Mouse (Mus musculus) cerebellum, adult 11-12 months (tissue): ENCODE measurements around the gene Trmt44.

Source experiments
- DNase-seq: peaks from one replicate; pipeline ENCODE4 v3.0.0; 2022

Gene Trmt44

DNA sequence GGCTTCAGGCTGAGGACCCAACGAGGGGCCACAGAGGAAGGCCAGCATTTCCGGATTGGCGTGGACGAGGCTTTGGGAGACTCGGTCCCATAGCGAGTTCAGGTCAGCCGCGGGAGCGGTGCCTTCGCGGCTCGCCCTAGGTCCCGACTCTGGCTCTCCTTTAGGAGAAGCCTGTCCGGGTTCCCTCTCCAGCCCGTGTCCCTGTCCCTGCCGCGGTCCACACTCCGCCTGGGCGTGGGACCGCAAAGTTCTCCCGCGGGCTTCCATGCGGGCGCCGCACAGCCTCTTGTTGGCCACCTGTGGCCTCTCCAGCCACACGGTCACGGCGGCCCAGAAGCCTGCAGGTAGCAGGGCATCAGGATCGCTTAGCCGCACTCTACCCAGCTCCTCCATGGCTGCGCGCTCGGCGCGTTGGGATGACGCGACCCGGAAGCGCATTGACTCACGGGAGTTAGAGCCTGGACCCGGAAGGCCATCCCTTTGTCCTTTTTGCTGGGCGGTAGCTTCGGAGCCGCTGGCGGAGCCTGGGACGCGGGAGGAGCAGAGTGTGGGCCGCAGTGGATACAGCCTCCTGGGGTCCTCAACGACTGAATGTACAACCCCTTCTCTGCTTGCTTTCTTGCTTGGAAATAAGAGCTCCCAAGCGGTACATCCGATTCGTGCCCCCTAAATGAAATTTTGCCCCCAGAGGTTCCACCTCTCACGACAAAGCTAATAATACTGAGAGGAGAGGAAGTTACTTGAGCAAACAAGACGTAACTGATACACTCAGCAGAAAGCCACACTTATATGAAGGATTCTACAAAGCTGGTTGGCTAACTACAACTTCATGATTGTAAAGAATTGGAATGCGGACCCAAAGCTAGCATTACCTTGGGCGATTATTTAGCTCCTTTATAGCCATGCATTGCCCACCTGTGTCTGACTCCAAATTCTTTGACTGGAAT is at the start of gene Trmt44:
TSS of gene Trmt44 (minus strand) at position 418 of the 947 bp plus-strand sequence.
- peak; percentile 88 for DNase-seq

- DNase-seq: no peak
Measured at GRCm38 (mm10) chr5:35623831-35624230, 49.0 kb upstream of the Trmt44 start.

- DNase-seq: no peak
Measured at GRCm38 (mm10) chr5:35621114-35621513, 46.2 kb upstream of the Trmt44 start.

DNA sequence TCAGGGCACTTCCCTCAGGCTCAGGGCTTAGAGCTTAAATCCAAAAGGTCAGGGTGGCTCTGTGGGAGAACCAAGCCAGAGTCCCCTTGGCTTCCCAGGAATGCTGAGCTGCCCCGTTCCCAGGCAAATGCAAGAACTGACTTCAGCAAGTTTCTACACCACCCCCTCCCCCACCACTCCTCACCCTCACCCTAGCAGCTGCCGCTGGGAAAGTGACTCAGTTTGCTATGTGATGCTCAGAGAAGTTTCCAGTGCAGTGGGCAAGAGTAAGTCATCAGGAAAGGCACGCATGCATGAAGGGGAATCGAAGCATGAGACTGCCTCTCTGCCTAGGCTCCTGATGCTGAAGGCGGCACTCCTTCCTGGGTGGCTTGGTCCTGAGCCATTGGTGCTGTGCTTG is 42.1 kb upstream of the Trmt44 start:
- DNase-seq: no peak

GRCm38 (mm10) chr5:35612722-35613121 is 37.9 kb upstream of the Trmt44 start:
- DNase-seq: no peak

DNA sequence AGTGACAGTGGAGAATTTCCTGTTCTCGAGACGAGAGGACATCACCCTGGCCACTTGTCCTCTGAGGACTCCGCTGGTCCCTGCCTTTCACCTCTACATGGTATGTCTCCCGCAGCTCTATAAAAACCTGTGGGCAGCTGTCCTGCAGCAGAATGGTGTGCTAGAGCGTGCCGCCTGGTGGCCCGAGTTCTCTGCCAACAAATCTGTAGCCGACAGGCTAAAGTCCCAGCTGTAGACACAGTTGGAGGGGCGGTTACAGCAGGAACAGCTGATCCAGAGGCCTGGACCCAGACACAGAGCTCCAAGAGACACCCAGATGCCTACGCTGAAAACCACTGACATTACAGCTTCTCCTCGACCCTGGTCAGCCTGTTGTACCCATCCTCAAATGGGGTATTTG is 37.0 kb upstream of the Trmt44 start:
- DNase-seq: no peak

GRCm38 (mm10) chr5:35611170-35611569 is 36.3 kb upstream of the Trmt44 start:
- no peak for DNase-seq

GRCm38 (mm10) chr5:35610381-35610780 is 35.5 kb upstream of the Trmt44 start:
- DNase-seq: no peak

DNA sequence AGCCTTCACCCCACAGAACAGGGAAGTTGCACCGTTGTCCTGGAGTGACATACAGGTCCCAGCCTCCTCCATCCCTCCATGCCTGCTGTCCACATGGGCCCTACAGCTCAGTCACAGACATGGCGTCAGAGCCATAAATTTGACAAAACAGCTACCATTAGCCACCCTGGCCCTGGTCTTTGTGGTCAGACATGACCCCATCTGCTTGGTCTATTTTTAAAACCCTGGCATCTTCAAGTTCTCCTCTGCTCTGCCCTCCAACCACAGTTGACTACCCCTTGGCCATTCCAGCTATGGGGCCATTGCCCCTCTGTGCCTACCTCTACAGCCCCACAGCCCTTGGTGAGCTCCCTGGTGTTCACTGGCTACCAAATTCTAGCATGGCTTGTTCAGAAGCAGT is 35.1 kb upstream of the Trmt44 start:
- no peak for DNase-seq

- DNase-seq: no peak
Measured at GRCm38 (mm10) chr5:35609381-35609780, 34.5 kb upstream of the Trmt44 start.

GRCm38 (mm10) chr5:35608559-35608958 is 33.7 kb upstream of the Trmt44 start:
- DNase-seq: no peak

GRCm38 (mm10) chr5:35607784-35608183 is 32.9 kb upstream of the Trmt44 start:
- DNase-seq: peak; percentile 20

DNA sequence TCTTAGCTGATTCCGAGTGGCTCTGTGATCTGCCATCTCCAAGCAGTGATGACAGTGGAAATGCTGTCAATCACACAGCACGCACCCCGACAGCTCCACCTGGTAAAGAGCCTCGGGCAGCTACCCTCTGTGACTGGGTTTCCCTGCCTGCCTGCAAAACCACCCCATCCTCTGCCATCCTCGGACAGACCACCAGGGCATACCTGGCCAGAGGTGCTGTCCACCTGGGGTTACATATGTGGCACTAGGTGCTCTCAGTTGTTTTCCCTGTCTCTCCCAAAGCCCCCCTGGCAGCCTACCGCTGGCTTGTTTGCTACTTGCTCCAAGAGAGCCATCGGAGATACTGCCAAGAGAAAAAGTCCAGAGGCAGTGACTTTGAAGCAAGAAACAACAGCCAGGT is 31.9 kb upstream of the Trmt44 start:
- no peak for DNase-seq

DNA sequence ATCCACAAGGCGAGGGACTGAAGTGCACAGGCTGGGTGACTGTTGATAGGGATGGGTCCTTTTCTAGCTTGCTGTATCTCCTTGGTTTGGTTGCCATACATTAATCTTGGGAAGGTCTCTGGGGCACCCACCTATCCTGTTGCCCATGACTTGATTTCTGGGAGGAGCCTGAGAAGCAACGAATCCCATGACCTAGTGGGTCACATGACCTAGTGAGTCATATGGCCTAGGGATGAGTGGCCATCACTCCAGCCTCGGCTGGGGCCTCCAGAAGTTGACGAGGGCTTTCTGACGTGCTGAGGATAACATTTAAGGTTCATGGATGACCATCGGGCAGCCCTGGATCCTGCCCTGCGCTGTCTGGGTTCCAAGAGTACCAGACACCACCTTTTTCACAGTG is 30.5 kb upstream of the Trmt44 start:
- no peak for DNase-seq

- no peak for DNase-seq
Measured at GRCm38 (mm10) chr5:35601526-35601925, 26.7 kb upstream of the Trmt44 start.

DNA sequence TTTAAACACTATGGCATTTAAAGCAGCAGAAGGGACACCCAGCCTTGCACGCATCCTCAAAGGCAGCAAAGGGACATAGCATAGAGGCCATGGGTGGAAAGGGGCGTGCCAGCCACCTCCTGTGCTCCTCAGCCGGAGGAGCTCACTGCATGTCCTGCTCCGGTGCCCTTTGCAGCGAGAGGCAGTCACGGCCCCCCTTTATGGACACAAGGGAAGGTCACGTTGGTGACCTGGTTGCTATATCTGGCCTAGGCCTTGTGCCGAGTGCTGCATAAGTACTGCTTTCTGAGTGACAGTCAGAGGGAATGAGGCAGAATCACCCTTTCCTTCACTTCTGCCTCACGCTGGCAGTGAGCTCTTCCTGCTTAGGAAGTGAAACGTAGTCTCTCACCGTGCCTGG is 25.4 kb upstream of the Trmt44 start:
- DNase-seq: no peak

GRCm38 (mm10) chr5:35596169-35597160 is 21.6 kb upstream of the Trmt44 start:
- no peak for DNase-seq

DNA sequence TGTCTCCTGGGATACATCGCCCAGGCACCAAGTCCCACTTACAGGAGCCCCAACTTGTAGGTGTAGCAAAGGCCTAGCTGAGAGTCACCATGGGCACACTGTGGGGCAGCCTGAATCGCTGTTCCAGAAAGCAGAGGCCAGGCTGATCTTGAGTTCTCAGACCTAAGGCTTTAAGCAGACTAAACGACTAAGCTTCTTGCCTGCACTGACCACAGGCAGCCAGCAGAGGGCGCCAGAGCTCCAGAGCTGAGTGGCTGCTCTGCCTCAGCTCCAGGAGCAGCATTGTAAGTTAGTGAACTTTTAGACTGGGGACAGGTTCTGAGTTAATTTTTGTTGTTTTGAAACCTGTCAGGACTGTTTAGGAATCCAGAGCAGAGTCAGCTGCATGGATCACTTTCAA is 20.8 kb upstream of the Trmt44 start:
- DNase-seq: peak; percentile 38

- no peak for DNase-seq
Measured at GRCm38 (mm10) chr5:35594768-35595167, 19.9 kb upstream of the Trmt44 start.

DNA sequence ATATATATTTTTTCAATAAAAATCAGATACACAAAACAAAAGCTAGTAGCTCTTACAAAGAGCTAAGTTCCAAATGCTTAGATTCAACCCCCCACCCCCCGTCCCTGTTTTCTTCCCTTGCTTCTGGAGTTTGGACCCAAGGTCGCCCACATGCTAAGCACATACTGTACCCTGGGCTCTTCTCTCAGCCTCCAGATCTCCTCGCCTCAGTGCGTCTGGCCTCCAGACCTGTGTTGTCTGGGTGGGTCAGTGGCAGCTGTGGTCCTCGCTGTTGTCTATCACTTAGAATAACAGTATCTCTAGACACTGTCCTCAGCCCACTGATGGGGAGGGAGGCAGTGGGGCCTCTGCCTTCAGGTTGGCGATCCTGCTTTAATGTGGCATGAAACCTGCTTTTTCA is 18.4 kb upstream of the Trmt44 start:
- no peak for DNase-seq

GRCm38 (mm10) chr5:35592824-35593223 is 18.0 kb upstream of the Trmt44 start:
- DNase-seq: no peak

GRCm38 (mm10) chr5:35592081-35592736 is 17.3 kb upstream of the Trmt44 start:
- no peak for DNase-seq

DNA sequence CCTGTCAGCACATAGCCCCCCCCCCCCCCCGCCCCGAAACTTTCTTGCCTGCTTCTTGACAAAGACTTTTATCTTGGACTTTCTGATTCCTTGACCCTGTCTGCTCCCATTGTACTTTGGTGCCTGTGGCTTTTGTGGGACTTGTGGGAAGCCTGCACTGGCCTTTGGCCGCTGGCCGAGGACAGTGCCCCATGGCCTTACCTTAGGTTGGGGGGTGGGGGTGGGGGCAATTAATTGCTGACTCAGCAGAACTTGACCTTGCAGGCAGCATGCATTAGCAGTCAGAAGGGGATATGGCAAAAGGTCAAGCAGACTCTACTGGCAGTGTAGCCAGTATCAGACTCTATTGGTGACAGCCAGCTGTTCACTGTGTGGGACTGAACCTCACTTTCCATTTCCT is 16.6 kb upstream of the Trmt44 start:
- DNase-seq: no peak
